Mouse (Mus musculus) urinary bladder, adult 18-20 months (tissue): Measurements from ENCODE around the gene Apoa1.

Experiments
- DNase-seq, 2 experiments: peaks; one replicate each; pipeline ENCODE4 v3.0.0; 2022; ENCODE audit warnings: low spot score in 2 of 2, mixed read lengths in 2 of 2

Gene Apoa1

GRCm38 (mm10) chr9:46228491-46228890, at the start of gene Apoa1:
Apoa1 (plus strand) TSS chr9:46228580.
- DNase-seq, result no peak

DNA sequence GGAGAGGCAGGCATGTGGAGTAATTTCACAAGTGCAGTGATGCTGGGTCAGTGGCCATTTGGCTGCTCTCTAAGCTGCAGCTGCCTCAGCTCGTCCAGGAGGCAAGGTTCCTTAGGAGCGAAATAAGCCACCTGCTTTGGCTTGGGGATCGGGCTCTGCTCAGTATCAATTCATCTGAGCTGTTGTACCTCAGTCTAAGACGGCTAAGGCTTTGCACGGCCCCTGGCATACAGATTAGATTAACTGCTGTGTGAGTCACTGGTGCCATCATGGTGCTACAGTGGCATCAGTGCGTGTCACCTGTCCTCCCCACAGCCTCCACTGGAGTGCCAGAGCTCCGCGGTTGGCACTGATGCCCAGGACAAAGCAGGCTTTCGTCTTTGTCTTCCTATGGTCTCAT, 49.8 kb upstream of the Apoa1 start:
- no peak for DNase-seq

- no peak for DNase-seq
These were observed 47.1 kb upstream of the Apoa1 start for GRCm38 (mm10) chr9:46181297-46181696.

DNA sequence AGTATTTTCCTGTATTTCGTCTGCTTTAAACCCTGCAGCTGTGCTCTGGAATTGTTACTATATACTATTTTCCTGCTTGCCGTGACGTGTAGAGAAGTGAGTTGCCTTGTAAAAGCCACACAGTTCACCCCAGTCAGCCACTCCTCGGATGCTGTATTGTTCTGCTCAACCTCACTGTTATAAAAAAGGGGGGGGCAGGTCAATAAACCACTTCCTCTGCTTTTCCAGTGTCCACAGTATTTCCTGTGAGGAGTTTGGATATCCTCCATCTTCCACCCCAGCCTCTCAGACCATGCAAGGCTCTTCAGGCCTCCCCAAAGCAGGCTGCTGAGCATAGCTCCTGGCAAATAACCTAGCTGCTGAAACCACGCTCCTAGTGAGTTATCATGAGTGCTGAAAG, 43.8 kb upstream of the Apoa1 start:
- DNase-seq, result no peak

DNA sequence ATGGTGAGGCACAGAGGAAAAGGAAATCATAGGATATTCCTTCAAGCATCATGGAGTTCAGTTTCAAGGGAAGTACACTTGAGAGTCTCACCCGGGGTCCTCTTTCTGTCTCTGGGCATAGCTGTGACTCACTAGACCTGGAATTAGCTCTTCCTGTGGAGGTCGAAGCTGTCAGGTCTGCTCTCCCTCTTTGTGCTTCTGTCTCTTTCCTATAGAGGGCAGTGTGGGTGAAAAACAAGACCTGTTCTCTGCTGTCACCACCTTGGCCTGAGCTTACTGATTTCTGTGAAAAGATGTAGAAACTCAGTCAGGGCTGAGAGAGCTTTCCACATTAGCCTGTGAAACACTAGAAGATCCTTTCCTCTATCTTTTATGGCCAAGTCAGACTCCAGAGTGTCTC, 43.2 kb upstream of the Apoa1 start:
- DNase-seq, result no peak

- no peak for DNase-seq
These were observed 42.0 kb upstream of the Apoa1 start for GRCm38 (mm10) chr9:46186387-46186786.

DNA sequence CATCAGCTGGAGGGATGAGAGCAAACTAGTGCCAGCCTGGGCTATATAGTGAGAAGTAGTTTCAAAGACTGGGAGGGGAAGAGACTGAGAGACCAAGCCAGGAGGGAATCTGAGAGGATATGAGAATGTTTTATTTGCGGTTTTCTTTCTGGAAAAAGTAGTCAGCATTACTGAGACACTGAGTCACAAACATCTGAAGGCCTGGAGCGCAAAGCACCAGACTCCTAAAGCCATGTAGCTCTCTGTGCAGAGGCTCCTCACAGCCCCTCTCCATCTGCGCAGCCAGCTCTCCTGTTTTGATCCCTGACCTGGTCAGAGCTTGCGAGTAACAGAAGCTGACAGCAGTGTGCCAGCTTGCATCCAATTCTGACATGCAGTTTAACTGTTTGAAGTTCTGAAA, 40.0 kb upstream of the Apoa1 start:
- no peak for DNase-seq

DNA sequence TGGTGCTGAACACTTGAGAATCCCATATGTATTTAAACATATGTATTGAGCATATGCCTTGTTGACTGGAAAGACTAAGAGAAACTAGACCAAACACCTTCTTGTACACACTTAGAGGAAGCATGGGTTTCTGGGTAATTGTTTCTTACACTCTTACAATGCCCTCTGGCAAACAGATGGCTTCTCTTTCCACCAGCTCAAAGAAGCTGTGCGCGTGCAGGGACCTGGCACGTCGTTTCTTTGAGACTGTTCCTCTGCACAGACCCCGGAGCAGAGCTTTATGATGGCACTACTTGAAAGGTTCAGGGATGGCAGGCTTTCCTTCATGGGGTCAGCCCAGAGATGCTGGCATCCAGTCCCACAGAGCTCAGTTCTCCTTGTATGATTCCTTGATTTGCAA, 39.4 kb upstream of the Apoa1 start:
- DNase-seq, result no peak

GRCm38 (mm10) chr9:46189381-46189780, 39.0 kb upstream of the Apoa1 start:
- no peak for DNase-seq

GRCm38 (mm10) chr9:46191234-46191633, 37.1 kb upstream of the Apoa1 start:
- DNase-seq, result no peak

DNA sequence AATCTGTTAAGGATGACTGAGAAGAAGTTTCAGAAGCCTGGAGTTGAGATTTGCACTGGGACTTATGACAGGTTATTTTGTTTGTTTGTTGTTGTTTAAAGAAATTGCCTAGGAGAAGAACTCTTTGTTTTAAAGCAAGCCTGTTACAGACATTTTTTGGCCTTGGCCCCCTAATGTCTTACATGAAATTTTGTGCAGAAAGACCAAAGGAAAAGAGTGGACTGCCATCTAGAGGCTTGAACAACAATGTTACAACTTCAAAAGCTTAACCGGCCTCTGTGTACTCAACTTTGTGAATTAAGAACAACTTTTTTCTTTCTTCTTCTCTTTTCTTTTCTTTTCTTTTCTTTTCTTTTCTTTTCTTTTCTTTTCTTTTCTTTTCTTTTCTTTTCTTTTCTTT, 36.7 kb upstream of the Apoa1 start:
- no peak for DNase-seq

DNA sequence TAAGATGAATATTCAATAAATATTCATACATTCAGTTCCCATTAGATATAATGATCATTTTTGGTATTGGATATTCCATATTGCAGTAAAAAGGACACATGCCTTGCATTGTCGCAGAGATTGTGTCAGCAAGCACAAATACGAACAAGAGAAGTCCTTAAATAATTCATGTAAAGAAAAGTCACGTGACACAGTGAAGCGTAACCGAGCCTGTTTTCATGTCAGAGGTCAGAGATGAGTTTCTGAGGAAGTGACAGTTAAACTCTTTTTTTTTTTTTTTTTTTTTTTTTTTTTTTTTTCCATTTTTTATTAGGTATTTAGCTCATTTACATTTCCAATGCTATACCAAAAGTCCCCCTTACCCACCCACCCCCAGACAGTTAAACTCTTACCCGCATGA, 35.7 kb upstream of the Apoa1 start:
- no peak for DNase-seq

DNA sequence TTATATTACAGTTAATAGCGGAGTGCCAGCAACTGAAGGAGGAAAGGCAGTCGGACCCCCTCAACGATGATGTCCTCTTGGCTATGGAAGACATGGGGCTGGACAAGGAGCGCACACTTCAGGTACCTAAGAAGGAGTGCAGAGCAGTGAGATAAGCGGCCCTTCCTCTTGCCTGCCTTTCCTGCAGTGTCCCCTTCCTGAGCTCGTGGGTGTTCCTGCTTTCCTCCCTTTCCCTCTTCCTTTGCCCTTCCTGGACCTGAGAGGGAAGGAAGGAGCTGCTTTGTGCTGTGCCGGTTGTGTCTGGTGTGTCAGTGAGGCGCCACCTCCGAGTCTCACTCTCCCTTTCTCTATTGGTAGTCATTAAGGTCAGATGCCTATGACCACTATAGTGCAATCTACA, 33.6 kb upstream of the Apoa1 start:
- DNase-seq, result no peak

GRCm38 (mm10) chr9:46196699-46197169, 31.6 kb upstream of the Apoa1 start:
- DNase-seq, result no peak

- no peak for DNase-seq
These were observed 29.9 kb upstream of the Apoa1 start for GRCm38 (mm10) chr9:46198461-46198860.

DNA sequence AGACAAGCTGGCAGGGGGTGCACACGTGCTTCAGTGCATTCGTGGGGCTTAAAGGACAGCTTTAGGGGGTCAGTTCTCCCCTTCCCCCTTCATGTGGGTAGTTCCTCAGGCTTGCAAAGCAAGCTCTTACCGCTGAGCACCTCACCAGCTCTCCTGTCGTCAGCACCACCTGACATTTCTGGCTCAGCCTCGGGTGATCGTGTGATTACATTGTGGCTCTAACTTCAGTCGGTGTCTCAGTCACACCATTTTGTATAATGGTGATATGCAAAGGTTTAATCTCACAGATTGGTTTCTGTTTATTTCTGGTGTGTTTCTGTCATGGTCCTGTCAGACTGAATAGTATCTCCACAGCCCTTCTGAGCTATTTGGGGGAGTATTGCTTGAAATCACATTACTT, 29.4 kb upstream of the Apoa1 start:
- no peak for DNase-seq

DNA sequence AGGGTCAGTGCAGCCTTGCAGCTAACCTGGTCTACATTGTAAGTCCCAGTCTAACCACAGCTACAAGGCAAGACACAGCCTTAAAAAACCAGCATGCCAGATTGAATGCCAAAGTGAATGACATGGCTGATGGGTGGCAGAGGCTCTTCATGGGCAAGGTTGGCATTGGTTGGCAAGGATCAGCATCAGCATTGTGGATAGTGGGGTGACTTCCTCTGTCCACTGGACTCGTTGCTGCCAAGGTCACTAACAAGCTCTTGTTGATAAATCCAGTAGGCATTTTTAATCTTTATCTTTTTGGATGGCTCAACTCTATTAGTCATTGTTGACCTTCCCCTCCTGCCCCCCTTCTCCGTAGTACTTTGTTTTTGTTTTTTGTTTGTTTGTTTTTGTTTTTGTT, 28.8 kb upstream of the Apoa1 start:
- DNase-seq, result no peak

DNA sequence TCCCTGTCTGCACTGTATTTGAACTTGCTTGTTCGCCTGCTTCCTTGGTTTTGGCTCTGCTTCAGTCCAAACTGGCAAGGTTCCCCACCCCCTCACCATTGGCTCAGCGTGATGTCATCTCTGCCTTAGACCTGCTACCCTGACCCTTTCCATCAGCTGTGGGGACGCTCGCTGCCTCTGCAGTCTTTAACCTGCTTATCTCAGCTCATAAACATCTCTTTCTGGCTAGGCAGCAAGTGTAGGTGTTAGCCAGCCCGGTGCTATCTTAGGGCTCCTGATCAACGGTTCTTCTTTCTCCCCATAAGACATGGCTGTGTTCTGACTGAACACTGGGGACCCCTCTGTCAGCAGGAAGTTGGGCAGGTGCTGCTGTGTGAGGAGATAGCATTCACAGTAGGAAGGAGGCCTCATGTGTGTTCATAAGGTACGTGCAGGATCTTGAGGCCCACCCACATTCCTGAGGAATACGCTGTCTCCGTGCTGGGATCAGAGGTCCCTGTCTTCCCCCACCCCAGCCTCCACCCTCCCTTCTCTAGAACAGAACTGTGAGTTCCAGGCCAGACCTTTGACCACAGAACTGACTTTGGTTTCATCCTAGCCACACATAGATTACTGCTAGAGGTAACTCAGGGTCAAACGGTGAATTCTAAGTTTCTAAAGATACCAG, 21.4 kb upstream of the Apoa1 start:
- DNase-seq, result no peak

- no peak for DNase-seq
These were observed 20.9 kb upstream of the Apoa1 start for GRCm38 (mm10) chr9:46207501-46207869.

GRCm38 (mm10) chr9:46208401-46208974, 19.9 kb upstream of the Apoa1 start:
- DNase-seq, result no peak

GRCm38 (mm10) chr9:46210473-46210872, 17.9 kb upstream of the Apoa1 start:
- no peak for DNase-seq

DNA sequence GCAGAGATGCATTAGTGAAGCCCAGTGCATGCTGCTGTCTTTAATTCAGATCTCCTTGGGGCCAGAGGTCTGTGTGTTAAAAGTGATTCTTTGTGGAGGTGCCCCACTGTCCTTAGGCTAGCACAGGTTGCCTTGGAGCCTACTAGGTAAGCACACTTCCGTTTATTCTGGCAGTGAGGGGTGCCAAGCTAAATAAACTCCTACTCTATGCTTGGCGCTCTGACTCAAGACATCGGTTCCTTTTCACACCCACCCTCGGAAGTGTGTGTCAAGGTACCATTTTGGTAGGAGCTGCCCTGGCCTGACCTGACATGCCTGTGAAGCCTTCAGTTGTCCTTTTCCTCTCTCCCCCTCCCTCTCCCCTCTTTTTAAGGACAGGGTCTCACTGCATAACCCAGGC, 14.1 kb upstream of the Apoa1 start:
- no peak for DNase-seq

- no peak for DNase-seq
These were observed 13.4 kb upstream of the Apoa1 start for GRCm38 (mm10) chr9:46214946-46215337.
